Mouse (Mus musculus): ENCODE measurements around the gene Atp5j2.

DNA sequence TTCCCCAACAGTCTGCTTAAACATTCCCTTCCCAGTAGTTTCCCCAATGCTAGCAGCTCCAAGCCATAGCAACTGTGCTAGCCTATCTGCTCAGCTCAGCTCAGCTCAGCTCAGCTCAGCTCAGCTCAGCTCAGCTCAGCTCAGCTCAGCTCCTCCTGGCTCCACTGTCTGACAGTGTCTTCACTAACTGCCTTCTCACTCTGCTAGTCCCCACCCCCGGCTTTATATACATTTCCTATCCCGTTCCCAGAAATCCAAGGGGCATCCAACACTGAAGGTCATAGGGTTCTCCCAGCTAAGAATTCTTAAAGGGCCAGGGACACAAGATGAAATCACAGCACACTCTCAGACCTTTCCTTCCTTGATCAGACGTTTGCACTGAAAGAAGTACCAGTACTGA is 27.2 kb downstream of the Atp5j2 start:
- TF ChIP-seq POLR2A (IDR thresholded peaks at IDR 0.05; ENCODE audit: control insufficient read depth in 1 of 2, insufficient read depth in 1 of 2, low read depth in 1 of 2, low read length in 2 of 2, poor library complexity in 1 of 2) (no peak), ETS1 (IDR thresholded peaks at IDR 0.05; ENCODE audit: low read depth, low read length) (no peak), TAL1 (IDR thresholded peaks at IDR 0.05; ENCODE audit: low read length) (no peak), SMC3 (IDR thresholded peaks at IDR 0.05; ENCODE audit: low read depth, low read length) (no peak), CTCF (IDR thresholded peaks at IDR 0.05 in 2 of 3, conservative IDR thresholded peaks at IDR 0.05 in 1 of 3; ENCODE audit: control insufficient read depth in 1 of 3, insufficient read depth in 1 of 3, low read depth in 2 of 3, low read length in 3 of 3, poor library complexity in 1 of 3, severe bottlenecking in 1 of 3) (no peak), RCOR1 (IDR thresholded peaks at IDR 0.05; ENCODE audit: low read depth, low read length) (no peak), TBP (IDR thresholded peaks at IDR 0.05; ENCODE audit: low read depth, low read length) (no peak), EP300 (IDR thresholded peaks at IDR 0.05; ENCODE audit: low read depth in 1 of 2, low read length in 2 of 2) (no peak), ZMIZ1 (IDR thresholded peaks at IDR 0.05; ENCODE audit: low read depth, low read length) (no peak), HCFC1 (IDR thresholded peaks at IDR 0.05; ENCODE audit: low read depth, low read length) (no peak), CHD1 (IDR thresholded peaks at IDR 0.05; ENCODE audit: low read depth, low read length) (no peak), MAX (IDR thresholded peaks at IDR 0.05; ENCODE audit: low read length) (no peak)
